ENCODE assay signal across 38 mouse cellular contexts in genomic region chr1:181456911-181457310, GRCm38 (mm10). TPM values are rescaled to one million over a fixed set of nuclear protein-coding genes. Genes with fewer than 3 reads are reported as not detected.
"Had no signal": no experiment of that assay in that cellular context is flagged by ENCODE, and none has a peak within 500 bp of the region (broad histone marks: within the 10 kb centered on the region; RNA-seq: fewer than 3 reads in every experiment).

No protein-coding gene starts in this region.

- H3K9ac ChIP-seq: limb, embryonic 12.5 days; limb, embryonic 13.5 days; limb, embryonic 15.5 days; liver, embryonic 12.5 days; liver, embryonic 13.5 days; liver, embryonic 14.5 days; liver, embryonic 15.5 days; liver, postnatal 0 days; lung, embryonic 14.5 days; lung, embryonic 15.5 days; midbrain, embryonic 12.5 days; midbrain, embryonic 13.5 days; midbrain, embryonic 15.5 days had no signal

- H3K4me1 ChIP-seq: liver, embryonic 12.5 days; liver, embryonic 13.5 days; liver, embryonic 15.5 days; lung, embryonic 15.5 days; megakaryocyte, embryonic 14.5 days; midbrain, embryonic 10.5 days; midbrain, embryonic 12.5 days; midbrain, embryonic 13.5 days had no signal

- H3K27ac ChIP-seq: left cerebral cortex, adult 2 months; limb, embryonic 10.5 days; limb, embryonic 12.5 days; limb, embryonic 13.5 days; limb, embryonic 15.5 days; liver, embryonic 12.5 days; liver, embryonic 13.5 days; liver, embryonic 14.5 days; liver, embryonic 15.5 days; lung, embryonic 15.5 days; macrophage; midbrain, embryonic 10.5 days; midbrain, embryonic 12.5 days; midbrain, embryonic 13.5 days; midbrain, embryonic 15.5 days had no signal

- H3K4me2 ChIP-seq: limb, embryonic 12.5 days; limb, embryonic 13.5 days; limb, embryonic 15.5 days; liver, embryonic 11.5 days; liver, embryonic 12.5 days; liver, embryonic 13.5 days; liver, embryonic 15.5 days; lung, embryonic 14.5 days; lung, embryonic 15.5 days; midbrain, embryonic 11.5 days; midbrain, embryonic 12.5 days; midbrain, embryonic 13.5 days; midbrain, embryonic 15.5 days had no signal

- H3K27me3 ChIP-seq: limb, embryonic 12.5 days; limb, embryonic 13.5 days; limb, embryonic 15.5 days; liver, embryonic 13.5 days; liver, embryonic 15.5 days; lung, embryonic 15.5 days; midbrain, embryonic 12.5 days; midbrain, embryonic 13.5 days; midbrain, embryonic 15.5 days had no signal

- H3K9me3 ChIP-seq: limb, embryonic 10.5 days; limb, embryonic 12.5 days; limb, embryonic 13.5 days; limb, embryonic 15.5 days; liver, embryonic 12.5 days; liver, embryonic 13.5 days; liver, embryonic 15.5 days; lung, embryonic 15.5 days; midbrain, embryonic 10.5 days; midbrain, embryonic 12.5 days; midbrain, embryonic 13.5 days; midbrain, embryonic 15.5 days had no signal

- DNase-seq: left cerebral cortex, postnatal 4 days; liver; liver, embryonic 13.5 days; liver, postnatal 0 days; lung, adult 18-20 months; lung, adult 2 months; lung, embryonic 14.5 days; lung, postnatal 10 days; lung, postnatal 14 days; lung, postnatal 36 days; lung, postnatal 4 days; midbrain, embryonic 14.5 days had no signal

- ATAC-seq: liver, embryonic 12.5 days; liver, postnatal 0 days; lung, postnatal 0 days; midbrain, embryonic 13.5 days; midbrain, embryonic 15.5 days; midbrain, embryonic 16.5 days had no signal

- H3K4me3 ChIP-seq: left cerebral cortex, adult 2 months; limb, embryonic 10.5 days; limb, embryonic 12.5 days; limb, embryonic 13.5 days; limb, embryonic 15.5 days; liver, embryonic 12.5 days; liver, embryonic 13.5 days; liver, embryonic 15.5 days; lung, embryonic 15.5 days; megakaryocyte, embryonic 14.5 days; midbrain, embryonic 10.5 days; midbrain, embryonic 12.5 days; midbrain, embryonic 13.5 days; midbrain, embryonic 15.5 days; myocyte had no signal

- H3K36me3 ChIP-seq: limb, embryonic 10.5 days; limb, embryonic 12.5 days; limb, embryonic 13.5 days; limb, embryonic 15.5 days; liver, embryonic 12.5 days; liver, embryonic 13.5 days; liver, embryonic 15.5 days; lung, embryonic 15.5 days; midbrain, embryonic 10.5 days; midbrain, embryonic 12.5 days; midbrain, embryonic 13.5 days; midbrain, embryonic 15.5 days had no signal

RNA-seq across cellular contexts. Expression of gene Ccdc121, which starts 54.3 kb away (rescaled TPM):
- total RNA-seq: liver, adult 2 months; megakaryocyte progenitor cell, adult 5-6 weeks; megakaryocyte, adult 5-6 weeks; megakaryocyte-erythroid progenitor cell, adult 5-6 weeks had no signal
- polyA plus RNA-seq: limb, embryonic 10.5 days; limb, embryonic 12.5 days; liver, adult 2 months; liver, embryonic 11.5 days; liver, embryonic 12.5 days; liver, embryonic 13.5 days; liver, embryonic 14.5 days; liver, embryonic 15.5 days; liver, embryonic 16.5 days; liver, postnatal 0 days; macrophage; midbrain, embryonic 11.5 days; midbrain, embryonic 13.5 days; midbrain, embryonic 15.5 days; myocyte; neural tube, embryonic 11.5 days had no signal
